Mouse (Mus musculus): ENCODE measurements around the gene Ets1. TPM values are rescaled to one million over a fixed set of nuclear protein-coding genes. Genes with fewer than 3 reads are reported as not detected.

Gene Ets1
- total and polyA plus RNA-seq, 3 experiments: 10.0 to 23.5 (median 19.8) TPM

- H3K27me3 ChIP-seq (replicated peaks): no peaks in the 10 kb centered on the region
- no peaks in the 10 kb centered on the region for H3K79me2 ChIP-seq (replicated peaks; ENCODE audit: control insufficient read depth, extremely low read depth, insufficient read depth, poor library complexity, severe bottlenecking)
- H3K9ac ChIP-seq (ENCODE audit: insufficient read depth, low read depth): no peak overlapping the region
- TF ChIP-seq CTCF (conservative IDR thresholded peaks at IDR 0.05 in 1 of 2, IDR thresholded peaks at IDR 0.05 in 1 of 2; ENCODE audit: low read depth in 2 of 2, low read length in 2 of 2) (no peak), TCF12 (IDR thresholded peaks at IDR 0.05; ENCODE audit: low read depth, low read length) (no peak), NRF1 (IDR thresholded peaks at IDR 0.05; ENCODE audit: low read depth, low read length) (no peak), GABPA (IDR thresholded peaks at IDR 0.05; ENCODE audit: insufficient replicate concordance, low read depth, low read length) (no peak), ZC3H11A (IDR thresholded peaks at IDR 0.05; ENCODE audit: low read depth, low read length) (no peak), SMC3 (IDR thresholded peaks at IDR 0.05; ENCODE audit: low read depth, low read length) (no peak)
- H3K27ac ChIP-seq (ENCODE audit: insufficient read depth, low read depth): no peak overlapping the region
- dilution Hi-C loops (cut with MboI; ENCODE audit: extremely low pct_ligation_motif_present, extremely low pct_unique_long_range_greater_than_20kb, low sequenced_read_pairs) (no loop called here), in situ Hi-C loops (cut with MboI; ENCODE audit: low pct_ligation_motif_present, low pct_unique_long_range_greater_than_20kb, low sequenced_read_pairs) (no loop called here)
- no peak for DNase-seq (ENCODE audit: extremely low read depth)
- H3K36me3 ChIP-seq (replicated peaks in 1 of 2; ENCODE audit: control insufficient read depth in 1 of 2, insufficient read depth in 1 of 2, low read length in 1 of 2): peaks cover 3 to 79% of the 10 kb centered on the region in 2 experiments
- H3K4me1 ChIP-seq (ENCODE audit: control insufficient read depth in 1 of 2, insufficient read depth in 2 of 2): peaks cover 0 to 80% of the 10 kb centered on the region in 2 experiments; a peak in 3 of 4 replicates
- H3K9me3 ChIP-seq (replicated peaks; ENCODE audit: low read length): peaks cover 2% of the 10 kb centered on the region
- H3K4me3 ChIP-seq (replicated peaks in 1 of 3; ENCODE audit: low read depth in 2 of 3, low read length in 2 of 3, poor library complexity in 1 of 3): no peak overlapping the region
- H3K4me2 ChIP-seq (ENCODE audit: insufficient read depth, low read depth, poor library complexity, severe bottlenecking): no peak overlapping the region
Observed at GRCm38 (mm10) chr9:32728806-32729205, 92.8 kb downstream of the Ets1 start.

- no peak overlapping the region for H3K9ac ChIP-seq (ENCODE audit: insufficient read depth, low read depth)
- no peak for TF ChIP-seq UBTF (IDR thresholded peaks at IDR 0.05; ENCODE audit: low read depth, low read length)
- no peak for TF ChIP-seq PAX5 (IDR thresholded peaks at IDR 0.05; ENCODE audit: low read length)
- no peak for TF ChIP-seq CTCF (conservative IDR thresholded peaks at IDR 0.05 in 1 of 2, IDR thresholded peaks at IDR 0.05 in 1 of 2; ENCODE audit: low read depth in 2 of 2, low read length in 2 of 2)
- dilution Hi-C loops (cut with MboI; ENCODE audit: extremely low pct_ligation_motif_present, extremely low pct_unique_long_range_greater_than_20kb, low sequenced_read_pairs): no loop called here
- no peaks in the 10 kb centered on the region for H3K27me3 ChIP-seq (replicated peaks)
- DNase-seq (ENCODE audit: extremely low read depth): no peak
- no peak overlapping the region for H3K4me3 ChIP-seq (replicated peaks in 1 of 3; ENCODE audit: low read depth in 2 of 3, low read length in 2 of 3, poor library complexity in 1 of 3)
- no peaks in the 10 kb centered on the region for H3K79me2 ChIP-seq (replicated peaks; ENCODE audit: control insufficient read depth, extremely low read depth, insufficient read depth, poor library complexity, severe bottlenecking)
- no peak overlapping the region for H3K4me2 ChIP-seq (ENCODE audit: insufficient read depth, low read depth, poor library complexity, severe bottlenecking)
- in situ Hi-C loops (cut with MboI; ENCODE audit: low pct_ligation_motif_present, low pct_unique_long_range_greater_than_20kb, low sequenced_read_pairs): no loop called here
- H3K4me1 ChIP-seq (ENCODE audit: control insufficient read depth in 1 of 2, insufficient read depth in 2 of 2): peaks cover 0 to 79% of the 10 kb centered on the region in 2 experiments; a peak in 3 of 4 replicates
- H3K27ac ChIP-seq (ENCODE audit: insufficient read depth, low read depth): no peak overlapping the region
- peaks cover 2% of the 10 kb centered on the region for H3K9me3 ChIP-seq (replicated peaks; ENCODE audit: low read length)
- H3K36me3 ChIP-seq (replicated peaks in 1 of 2; ENCODE audit: control insufficient read depth in 1 of 2, insufficient read depth in 1 of 2, low read length in 1 of 2): peaks cover 3 to 82% of the 10 kb centered on the region in 2 experiments
Observed at GRCm38 (mm10) chr9:32729207-32729606, 93.2 kb downstream of the Ets1 start.

GRCm38 (mm10) chr9:32730001-32730655 is 94.1 kb downstream of the Ets1 start:
- dilution Hi-C loops (cut with MboI; ENCODE audit: extremely low pct_ligation_motif_present, extremely low pct_unique_long_range_greater_than_20kb, low sequenced_read_pairs) (no loop called here), in situ Hi-C loops (cut with MboI; ENCODE audit: low pct_ligation_motif_present, low pct_unique_long_range_greater_than_20kb, low sequenced_read_pairs) (loop anchor here (10.0 kb wide), 1 partner anchor 135 kb away; no protein-coding TSS in a partner anchor)
- H3K4me1 ChIP-seq (ENCODE audit: control insufficient read depth in 1 of 2, insufficient read depth in 2 of 2): peaks cover 5 to 79% of the 10 kb centered on the region in 2 experiments
- no peaks in the 10 kb centered on the region for H3K79me2 ChIP-seq (replicated peaks; ENCODE audit: control insufficient read depth, extremely low read depth, insufficient read depth, poor library complexity, severe bottlenecking)
- no peak overlapping the region for H3K27ac ChIP-seq (ENCODE audit: insufficient read depth, low read depth)
- peaks cover 3 to 83% of the 10 kb centered on the region in 2 experiments for H3K36me3 ChIP-seq (replicated peaks in 1 of 2; ENCODE audit: control insufficient read depth in 1 of 2, insufficient read depth in 1 of 2, low read length in 1 of 2)
- no peak for TF ChIP-seq PAX5 (IDR thresholded peaks at IDR 0.05; ENCODE audit: low read length)
- no peak for TF ChIP-seq ETS1 (conservative IDR thresholded peaks at IDR 0.05; ENCODE audit: low read depth, low read length)
- TF ChIP-seq POLR2A (IDR thresholded peaks at IDR 0.05; ENCODE audit: low read depth, low read length): no peak
- no peak for TF ChIP-seq MYC (IDR thresholded peaks at IDR 0.05; ENCODE audit: low read depth, low read length)
- no peak for TF ChIP-seq ELF1 (IDR thresholded peaks at IDR 0.05; ENCODE audit: low read depth, low read length)
- no peak for TF ChIP-seq CHD1 (IDR thresholded peaks at IDR 0.05; ENCODE audit: low read depth, low read length)
- no peak for TF ChIP-seq CTCF (conservative IDR thresholded peaks at IDR 0.05 in 1 of 2, IDR thresholded peaks at IDR 0.05 in 1 of 2; ENCODE audit: low read depth in 2 of 2, low read length in 2 of 2)
- no peak for TF ChIP-seq POLR2AphosphoS2 (IDR thresholded peaks at IDR 0.05; ENCODE audit: low read depth, low read length)
- no peak for TF ChIP-seq RCOR1 (conservative IDR thresholded peaks at IDR 0.05; ENCODE audit: low read depth, low read length)
- TF ChIP-seq TCF12 (IDR thresholded peaks at IDR 0.05; ENCODE audit: low read depth, low read length): no peak
- TF ChIP-seq TBP (conservative IDR thresholded peaks at IDR 0.05; ENCODE audit: low read depth, low read length): no peak
- no peak overlapping the region for H3K4me3 ChIP-seq (replicated peaks in 1 of 3; ENCODE audit: low read depth in 2 of 3, low read length in 2 of 3, poor library complexity in 1 of 3)
- DNase-seq (ENCODE audit: extremely low read depth): no peak
- H3K9me3 ChIP-seq (replicated peaks; ENCODE audit: low read length): peaks cover 2% of the 10 kb centered on the region
- no peak overlapping the region for H3K4me2 ChIP-seq (ENCODE audit: insufficient read depth, low read depth, poor library complexity, severe bottlenecking)
- no peak overlapping the region for H3K9ac ChIP-seq (ENCODE audit: insufficient read depth, low read depth)
- H3K27me3 ChIP-seq (replicated peaks): no peaks in the 10 kb centered on the region

Data from CH12.LX (cell line).